Mouse (Mus musculus) thymus, adult 2 months (tissue): ENCODE results near the gene Lgals4.

Experiments used
- CTCF ChIP-seq: fragments of 200-500 bp; IDR thresholded peaks from 2 replicates; pipeline ENCODE4 v1.5.1; 2012; ENCODE audit warnings: mild to moderate bottlenecking, control low read depth, low read length, moderate library complexity, borderline replicate concordance; ENCODE audit not compliant: control insufficient read depth, poor library complexity, insufficient read depth; ENCODE audit errors: extremely low read depth
- POLR2A ChIP-seq: fragments of 200-500 bp; IDR thresholded peaks from 2 replicates; pipeline ENCODE4 v1.6.1; 2012; ENCODE audit warnings: mild to moderate bottlenecking, low read length, control low read depth, moderate library complexity; ENCODE audit not compliant: control insufficient read depth, poor library complexity, insufficient read depth; ENCODE audit errors: extremely low read depth

DNA sequence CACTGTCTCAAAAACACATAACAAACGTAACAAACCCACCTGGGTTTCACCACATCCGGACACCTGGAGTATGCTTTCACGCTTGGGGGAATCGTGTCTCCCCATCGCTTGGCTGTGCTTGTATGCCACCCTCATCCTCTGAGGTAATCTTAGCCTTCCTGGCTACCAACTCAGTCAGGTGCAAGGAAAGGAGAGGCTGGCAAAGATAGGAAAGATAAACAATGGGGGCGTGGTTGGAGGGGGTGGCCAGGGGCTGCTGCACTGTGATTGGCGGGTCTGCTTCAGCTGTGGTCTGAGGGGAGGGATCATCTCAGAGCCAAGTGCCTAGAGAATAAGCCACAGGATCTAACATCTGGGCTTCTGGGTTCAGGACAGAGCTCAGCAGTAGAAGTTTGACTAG, 46.0 kb downstream of the Lgals4 start:
- TF ChIP-seq CTCF (no peak), POLR2A (no peak)
